Mouse (Mus musculus) monocyte, adult 2 months (primary cell): Measurements from ENCODE around the gene Sel1l2.

Source experiments
- DNase-seq, 2 experiments: peaks; one replicate each; pipeline ENCODE4 v3.0.0; 2022; ENCODE audit warnings: low spot score in 2 of 2, low read depth in 1 of 2

Sel1l2 gene

DNA sequence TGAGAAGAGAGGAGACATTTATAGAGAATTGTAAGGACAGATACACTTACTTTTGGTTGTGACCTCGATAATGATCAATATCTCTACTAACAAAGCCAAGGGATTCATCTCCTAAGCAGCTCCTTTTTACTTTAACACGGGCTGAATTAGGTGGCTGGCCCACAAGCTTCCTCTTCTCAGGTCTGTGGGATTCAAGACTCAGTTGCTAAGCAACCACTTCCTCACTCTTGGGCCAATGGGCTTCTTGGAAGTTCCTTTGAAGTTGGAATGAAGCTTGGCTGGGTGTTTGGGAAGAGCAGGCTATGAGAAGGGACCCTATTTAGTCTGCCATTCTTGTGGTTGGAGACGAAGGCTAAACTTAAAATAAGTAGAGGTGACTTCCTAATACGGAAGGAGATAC, at the start of gene Sel1l2:
Gene Sel1l2, minus strand, starts transcription at position 182 of the 400 bp plus-strand sequence.
- no peak for DNase-seq

DNA sequence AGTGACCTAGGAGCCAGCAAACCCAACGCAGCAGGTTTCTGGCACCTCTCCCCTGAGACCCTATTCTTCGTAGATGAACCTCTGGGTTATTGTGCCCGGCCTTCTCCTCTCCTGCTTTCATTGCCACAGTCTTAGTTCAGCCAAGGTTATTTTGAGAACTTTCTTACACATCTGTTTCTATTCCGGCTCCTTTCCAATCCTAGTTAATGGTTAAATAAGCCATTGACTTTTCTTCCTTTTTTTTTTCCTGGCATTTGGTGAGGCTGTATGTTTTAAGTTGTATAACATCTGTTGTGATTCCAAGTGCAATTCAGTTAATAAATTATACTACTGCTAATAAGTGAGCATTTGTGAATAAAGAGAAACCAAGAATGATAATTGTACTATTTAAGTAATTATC, 49.6 kb upstream of the Sel1l2 start:
- no peak for DNase-seq

- DNase-seq = no peak
Measured at GRCm38 (mm10) chr2:140427283-140427682, 37.8 kb upstream of the Sel1l2 start.

DNA sequence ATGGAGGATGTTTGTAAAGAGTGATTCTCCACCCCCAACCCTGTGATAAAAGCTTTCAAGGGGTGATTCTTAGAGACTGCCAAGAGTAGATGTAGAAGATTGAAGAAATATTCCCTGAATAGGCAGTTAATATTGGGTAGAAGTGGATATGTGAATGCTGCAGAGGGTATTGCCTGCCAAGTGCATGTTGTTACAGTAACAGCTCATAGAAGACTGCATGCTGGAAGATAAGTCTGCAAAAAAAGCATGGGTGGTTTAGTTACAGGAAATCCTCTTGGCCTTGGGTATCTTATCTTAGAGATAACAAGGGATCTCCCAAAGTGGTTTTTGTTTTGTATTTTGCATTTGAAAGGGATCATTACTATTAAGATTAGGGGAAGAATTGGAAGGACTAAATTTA, 36.3 kb upstream of the Sel1l2 start:
- no peak for DNase-seq

- DNase-seq = no peak
Measured at GRCm38 (mm10) chr2:140395744-140396231, 6.3 kb upstream of the Sel1l2 start.

GRCm38 (mm10) chr2:140395179-140395578, 5.7 kb upstream of the Sel1l2 start, which contains the start of gene Macrod2:
Macrod2 (plus strand) TSS chr2:140395309.
- DNase-seq = peak; percentile 71 to 78

- DNase-seq = no peak
Measured at GRCm38 (mm10) chr2:140364804-140365203, 24.7 kb downstream of the Sel1l2 start.

GRCm38 (mm10) chr2:140359905-140360304, 29.6 kb downstream of the Sel1l2 start:
- DNase-seq = no peak

DNA sequence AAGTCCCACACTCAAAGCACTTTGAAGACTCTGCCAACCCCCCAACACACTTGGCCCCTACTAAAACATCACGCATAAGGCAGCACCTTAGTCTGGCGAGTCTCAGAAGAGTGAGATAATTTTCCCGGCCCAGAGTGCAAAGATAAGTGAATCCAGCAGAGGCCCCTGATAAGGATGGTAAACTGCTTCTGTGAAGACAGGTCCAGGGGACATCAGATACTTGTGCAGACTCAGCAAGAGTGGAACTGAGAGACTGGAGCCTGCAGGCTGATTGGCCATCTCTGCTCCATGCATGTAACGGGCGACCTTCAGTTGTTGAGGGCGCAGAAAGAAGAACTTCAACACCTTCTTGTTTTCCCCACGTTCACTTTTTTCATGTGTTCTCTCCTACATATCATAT, 47.1 kb downstream of the Sel1l2 start:
- DNase-seq = no peak

DNA sequence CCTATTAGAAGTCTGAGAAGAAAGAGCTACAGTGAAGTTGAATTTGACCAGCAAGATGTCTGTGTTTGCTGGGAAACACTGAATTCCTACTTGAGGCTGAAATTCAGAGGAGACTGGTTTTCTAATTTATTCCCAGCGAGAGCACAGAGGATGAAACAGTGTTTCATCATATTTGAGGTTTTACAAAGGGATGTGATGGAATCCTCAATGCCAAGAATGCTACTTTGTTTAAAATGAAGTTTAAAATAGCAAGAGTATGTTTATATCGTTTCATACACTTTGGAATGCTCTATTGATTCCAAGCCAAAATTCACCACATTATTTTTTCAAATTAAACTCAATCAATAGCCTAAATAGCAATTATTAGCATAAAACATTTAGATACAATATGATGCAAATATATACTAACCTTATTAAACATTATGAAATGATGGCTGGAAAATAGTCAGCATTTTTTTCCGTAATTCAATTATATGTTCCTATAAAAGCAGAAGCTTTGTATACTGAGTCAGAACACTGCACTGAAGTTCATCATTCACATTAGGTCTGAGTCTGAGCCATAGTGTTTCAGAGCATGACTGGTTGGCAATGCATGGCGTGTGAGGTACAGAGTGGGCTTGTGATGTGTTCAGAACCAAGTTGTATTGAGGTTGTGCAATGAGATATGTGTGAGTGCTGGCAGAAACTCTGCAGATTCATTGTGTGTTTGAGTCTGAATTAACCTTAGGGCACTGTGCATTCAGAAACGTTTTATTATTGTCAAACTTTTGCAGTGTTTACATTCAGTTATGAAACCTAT, 58.8 kb downstream of the Sel1l2 start:
- DNase-seq = no peak

DNA sequence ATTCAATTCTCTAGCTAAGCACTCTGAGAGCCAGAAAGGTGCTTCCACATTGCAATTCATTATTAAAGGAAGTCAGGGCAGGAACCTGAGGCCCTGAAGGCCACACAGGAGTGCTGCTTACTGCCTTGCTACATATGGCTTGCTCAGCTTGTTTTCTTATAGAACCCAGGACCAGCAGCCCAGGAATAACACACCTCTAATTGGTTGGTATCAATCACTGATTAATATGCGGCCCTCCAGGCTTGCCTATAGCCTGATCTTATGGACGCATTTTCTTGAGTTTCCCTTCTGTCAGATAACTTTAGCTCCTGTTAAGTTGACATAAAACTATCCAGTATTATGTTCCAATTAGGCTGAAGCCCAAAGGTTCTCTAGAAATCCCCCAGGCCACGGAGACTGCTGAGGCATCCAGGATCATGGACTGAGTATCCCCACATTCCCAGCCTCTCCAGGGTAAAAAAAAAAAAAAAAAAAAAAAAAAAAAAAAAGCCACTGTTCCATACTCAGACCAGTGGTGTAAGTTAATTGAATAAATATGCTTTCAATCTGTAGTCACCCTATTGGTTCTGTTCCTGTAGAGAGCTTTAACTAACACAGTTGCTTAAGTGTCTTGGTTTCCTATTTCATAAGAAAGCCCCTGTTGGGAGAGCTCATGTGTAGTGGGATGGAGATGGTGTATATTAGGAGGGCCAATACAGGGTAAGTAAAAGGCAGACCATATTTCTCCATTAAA, 86.4 kb downstream of the Sel1l2 start:
- DNase-seq = no peak

- DNase-seq = no peak
Measured at GRCm38 (mm10) chr2:140297155-140297554, 92.4 kb downstream of the Sel1l2 start.

DNA sequence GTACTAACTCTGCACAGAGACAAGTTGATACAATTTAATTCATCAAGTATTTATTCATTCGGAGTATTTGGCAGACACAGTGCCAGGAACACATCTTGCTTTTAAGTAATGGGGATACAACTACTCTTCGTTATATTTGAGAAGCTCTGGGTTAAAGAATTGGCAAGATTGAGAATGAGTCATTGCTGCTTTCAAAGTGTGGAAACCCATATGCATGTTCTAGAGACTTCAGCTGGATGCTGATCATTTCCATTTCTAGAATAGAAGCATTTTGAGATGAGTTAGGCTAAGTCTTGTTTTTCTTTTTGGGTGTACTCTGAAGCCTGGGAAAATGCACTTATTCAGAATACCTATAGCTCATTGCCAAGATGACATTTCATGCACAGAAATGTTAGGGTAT, 95.7 kb downstream of the Sel1l2 start:
- no peak for DNase-seq

DNA sequence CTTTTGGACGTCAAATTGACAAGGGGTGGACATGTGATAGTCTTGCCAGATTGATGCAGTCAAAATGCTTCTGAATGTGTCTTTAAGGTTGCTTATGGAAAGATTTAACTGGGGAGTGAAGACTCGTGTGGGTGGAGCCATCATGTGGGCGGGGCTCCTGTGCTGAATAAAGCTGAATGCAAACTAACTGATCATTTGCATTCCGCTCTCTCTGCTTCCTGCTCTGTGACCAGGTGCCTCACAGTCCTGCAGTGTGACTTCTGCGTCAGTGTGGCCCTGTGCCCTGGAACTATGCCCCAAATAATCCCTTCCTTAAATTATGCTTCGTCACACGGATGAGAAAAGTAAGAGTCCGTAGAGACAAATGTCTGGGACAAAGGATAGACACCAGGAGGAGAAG, 108.7 kb downstream of the Sel1l2 start:
- no peak for DNase-seq

DNA sequence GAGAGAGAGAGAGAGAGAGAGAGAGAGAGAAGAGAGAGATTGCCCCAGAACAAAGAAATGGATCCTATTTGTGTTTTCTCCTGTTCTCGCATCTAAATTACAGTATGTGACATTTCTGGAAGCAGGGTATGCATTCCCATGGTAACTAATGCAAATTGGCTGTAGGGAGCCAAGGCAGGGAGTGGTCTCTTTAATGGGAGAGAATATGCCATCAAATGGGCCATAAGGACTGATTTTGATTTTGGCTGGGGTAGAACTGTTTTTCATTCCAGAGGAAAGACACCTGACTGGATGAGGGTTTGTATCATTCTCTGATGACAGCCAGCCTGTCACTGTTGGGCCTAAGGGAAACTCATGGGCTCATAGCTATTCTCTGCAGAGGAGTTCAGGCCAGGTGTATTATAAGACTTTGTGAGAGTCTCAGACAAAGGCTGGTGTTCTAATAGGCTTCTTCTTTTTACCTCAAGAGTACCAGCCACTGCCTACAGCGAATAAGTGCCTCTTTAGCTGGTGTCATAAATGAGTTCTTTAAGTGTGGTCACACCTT, 133.8 kb downstream of the Sel1l2 start:
- no peak for DNase-seq

DNA sequence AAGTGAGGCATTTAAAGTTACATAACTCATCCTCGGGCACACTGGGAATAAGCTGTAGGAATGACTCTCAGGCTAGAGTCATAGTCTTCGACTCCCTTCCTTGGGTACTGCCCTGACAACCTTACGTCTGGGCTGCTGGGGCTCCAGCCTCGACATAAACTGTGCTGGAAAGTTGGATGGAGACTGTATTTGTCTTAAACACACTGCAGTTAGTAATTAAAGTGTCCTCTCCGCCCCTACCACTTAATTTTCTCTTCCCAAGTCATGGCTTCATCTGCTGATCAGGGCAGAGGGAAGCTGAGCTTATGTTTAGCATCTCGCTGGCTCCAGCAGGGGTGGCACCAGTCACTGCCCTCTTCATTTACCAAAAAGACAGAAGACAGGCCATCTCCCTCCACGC, 135.2 kb downstream of the Sel1l2 start:
- no peak for DNase-seq

DNA sequence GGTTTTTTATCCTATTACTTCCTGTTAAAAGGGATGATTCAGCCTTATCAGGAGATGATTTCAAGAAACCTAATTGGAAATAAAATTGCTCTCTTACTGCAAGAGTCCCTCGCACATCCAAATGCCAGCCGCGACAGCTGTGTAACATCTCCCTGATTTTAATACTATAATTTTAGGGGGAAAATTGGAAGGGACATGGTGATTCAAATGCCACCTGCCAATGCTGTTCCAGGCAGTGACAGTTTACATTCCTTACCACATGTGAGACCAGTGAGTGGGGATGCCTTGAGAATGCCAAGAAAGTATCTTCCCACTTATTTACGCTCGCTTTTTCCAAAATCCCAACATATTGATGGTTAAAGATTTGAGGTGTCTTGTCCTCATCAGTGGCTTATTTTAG, 146.4 kb downstream of the Sel1l2 start:
- DNase-seq = no peak

- no peak for DNase-seq
Measured at GRCm38 (mm10) chr2:140242398-140242797, 147.1 kb downstream of the Sel1l2 start.

DNA sequence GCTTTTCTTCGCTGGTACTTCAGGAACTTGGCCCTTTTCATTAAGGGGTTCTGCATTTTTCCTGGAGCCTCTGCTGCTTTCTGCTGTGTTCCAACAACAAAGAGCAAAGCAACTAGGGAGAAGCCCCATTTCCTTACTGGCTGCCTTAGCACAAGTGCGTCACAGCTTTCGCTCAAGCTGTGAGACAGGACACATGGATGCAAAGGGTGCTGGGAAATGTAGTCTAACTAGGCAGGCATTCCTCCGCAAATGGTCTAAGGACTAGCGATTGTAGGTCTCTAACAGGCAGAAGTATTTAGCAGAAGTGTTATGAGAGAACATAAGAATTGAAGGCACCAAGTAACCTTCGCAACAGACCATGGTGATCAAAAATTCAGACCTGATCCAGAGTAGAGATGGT, 152.3 kb downstream of the Sel1l2 start:
- no peak for DNase-seq

GRCm38 (mm10) chr2:140230295-140230694, 159.2 kb downstream of the Sel1l2 start:
- no peak for DNase-seq

- DNase-seq = no peak
Measured at GRCm38 (mm10) chr2:140220325-140220724, 169.2 kb downstream of the Sel1l2 start.

DNA sequence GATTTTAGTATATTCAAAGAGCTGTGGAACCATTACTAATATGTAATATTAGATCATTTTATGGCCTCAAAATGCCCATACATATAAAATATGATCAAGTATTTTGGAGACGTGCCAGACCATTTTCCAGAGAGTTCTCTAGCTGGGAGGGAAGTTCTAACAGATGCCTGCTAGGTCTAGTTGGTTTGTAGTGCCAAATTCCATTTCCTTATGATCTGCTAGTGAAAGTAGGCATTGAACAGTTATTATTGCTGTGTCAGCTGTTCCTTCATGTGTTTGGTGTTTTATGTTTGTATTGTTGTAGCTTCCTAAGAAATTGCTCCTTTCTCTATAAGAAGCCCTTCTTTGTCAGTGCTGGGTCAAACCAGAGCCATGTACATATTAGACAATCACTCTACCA, 173.5 kb downstream of the Sel1l2 start:
- no peak for DNase-seq
